Mouse (Mus musculus) activated CD4-positive, CD25-positive, alpha-beta regulatory T cell, adult 4 months (primary cell): ENCODE measurements around the gene Lhx9. TPM values are rescaled to one million over a fixed set of nuclear protein-coding genes. Genes with fewer than 3 reads are reported as not detected.

Experiments used
- ATAC-seq: one replicate; pipeline ENCODE4 v1.8.0; 2017
- polyA plus RNA-seq, 2 experiments: library from polyadenylated mRNA; unstranded; fragments of 100-300 nt; shearing (Covaris generic); gene quantifications; one replicate each; pipeline ENCODE4 v1.2.1; 2017

Gene Lhx9
- polyA plus RNA-seq, 2 experiments from 2014 or later: not detected

- no peak for ATAC-seq
Measured at GRCm38 (mm10) chr1:138839809-138840430, 8.5 kb downstream of the Lhx9 start.

DNA sequence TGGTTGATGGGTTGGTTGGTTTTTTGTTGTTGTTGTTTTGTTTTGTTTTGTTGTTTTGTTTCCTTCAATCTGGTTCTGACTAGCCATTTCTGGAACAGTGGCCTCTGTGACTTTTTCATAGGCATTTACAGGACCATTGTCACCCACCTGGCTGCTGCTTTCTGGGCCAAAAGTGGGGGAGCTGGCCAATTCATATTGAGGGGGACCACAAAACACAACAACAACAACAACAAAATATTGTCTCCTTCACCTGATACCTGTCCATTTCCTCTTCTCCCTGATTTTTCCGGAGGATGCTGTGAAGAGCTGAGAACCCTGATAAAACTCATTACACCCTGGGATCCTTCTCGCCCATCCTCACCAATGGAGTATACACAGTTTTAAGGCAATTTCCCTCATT is 9.1 kb downstream of the Lhx9 start:
- no peak for ATAC-seq

- ATAC-seq: no peak
Measured at GRCm38 (mm10) chr1:138837786-138838743, 10.3 kb downstream of the Lhx9 start.

- peak; percentile 44 for ATAC-seq
Measured at GRCm38 (mm10) chr1:138835355-138835900, 12.9 kb downstream of the Lhx9 start.

GRCm38 (mm10) chr1:138831309-138831708 is 17.1 kb downstream of the Lhx9 start:
- peak; percentile 55 for ATAC-seq

GRCm38 (mm10) chr1:138826841-138827240 is 21.5 kb downstream of the Lhx9 start:
- ATAC-seq: no peak

GRCm38 (mm10) chr1:138822985-138823322 is 25.4 kb downstream of the Lhx9 start:
- no peak for ATAC-seq

DNA sequence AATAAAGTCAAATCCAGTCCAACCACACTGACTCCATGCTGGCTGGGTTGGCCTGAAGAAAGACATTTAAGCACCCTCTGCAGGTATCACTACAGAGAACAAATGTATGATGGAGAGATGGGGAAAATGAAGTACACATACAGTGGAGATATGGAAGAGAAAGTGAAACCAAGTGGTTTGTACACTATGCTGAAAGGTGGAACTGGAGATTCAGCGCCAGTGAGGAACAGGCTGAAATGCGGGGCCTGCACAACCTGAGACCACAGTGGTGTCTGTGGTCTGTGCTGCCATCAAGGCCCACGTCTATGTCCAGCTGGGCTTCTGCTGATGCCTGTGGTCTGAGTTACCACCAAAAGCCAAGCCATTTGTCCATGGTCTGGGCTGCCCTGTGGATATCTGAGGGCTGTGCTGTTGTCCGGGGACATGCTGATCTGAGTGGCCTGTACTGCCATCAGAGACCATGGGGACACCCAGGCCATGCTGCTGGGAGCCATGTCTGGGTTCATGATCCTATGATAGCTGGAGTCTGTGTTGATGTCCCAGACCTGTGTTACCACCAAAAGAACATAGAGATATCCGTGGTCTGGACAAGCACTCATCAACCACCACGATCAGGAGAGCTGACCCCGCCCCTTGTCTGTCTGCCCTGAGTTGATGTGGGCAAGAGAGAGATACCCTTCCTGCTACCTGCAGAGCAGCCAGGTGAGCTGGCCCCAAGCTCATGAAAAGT is 26.0 kb downstream of the Lhx9 start:
- ATAC-seq: peak; percentile 96

GRCm38 (mm10) chr1:138801732-138802131 is 46.6 kb downstream of the Lhx9 start:
- no peak for ATAC-seq

- no peak for ATAC-seq
Measured at GRCm38 (mm10) chr1:138801296-138801695, 47.1 kb downstream of the Lhx9 start.

- no peak for ATAC-seq
Measured at GRCm38 (mm10) chr1:138799692-138800314, 48.6 kb downstream of the Lhx9 start.

DNA sequence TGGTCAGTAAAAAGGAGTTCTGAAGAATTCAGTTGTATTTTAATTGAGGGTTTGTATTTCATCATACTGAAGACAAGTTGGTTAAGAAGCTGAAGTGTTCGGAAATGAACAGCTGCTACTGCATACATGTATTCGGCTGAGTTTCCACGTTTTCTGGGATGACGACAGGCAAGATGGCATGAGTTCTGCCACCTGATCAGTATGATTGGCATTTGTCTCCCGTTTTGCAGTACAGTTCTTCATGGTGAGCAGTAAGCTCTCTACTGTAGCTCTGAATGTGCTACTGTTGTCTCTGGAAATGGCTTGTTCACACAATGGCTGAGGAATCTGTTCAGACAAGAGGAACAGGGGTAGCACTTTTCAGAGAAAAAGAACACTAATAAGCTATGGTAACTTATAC is 50.3 kb downstream of the Lhx9 start:
- no peak for ATAC-seq

- peak; percentile 75 for ATAC-seq
Measured at GRCm38 (mm10) chr1:138785856-138786255, 62.5 kb downstream of the Lhx9 start.

GRCm38 (mm10) chr1:138784019-138784418 is 64.4 kb downstream of the Lhx9 start:
- no peak for ATAC-seq

Other genes starting within 250 kb of the Lhx9 start
- 10 to 100 TPM; 61.4 to 80.0 TPM for gene Nek7, start 228.4 kb downstream of the Lhx9 start, polyA plus RNA-seq
- gene 2310009B15Rik, start 8.3 kb upstream of the Lhx9 start, polyA plus RNA-seq: 10 to 100 TPM; 13.2 to 18.1 TPM
- gene Dennd1b, start 114.9 kb upstream of the Lhx9 start, polyA plus RNA-seq: 10 to 100 TPM; 19.2 to 28.0 TPM